Mouse (Mus musculus): ENCODE data around the gene Sergef.

Sergef gene

DNA sequence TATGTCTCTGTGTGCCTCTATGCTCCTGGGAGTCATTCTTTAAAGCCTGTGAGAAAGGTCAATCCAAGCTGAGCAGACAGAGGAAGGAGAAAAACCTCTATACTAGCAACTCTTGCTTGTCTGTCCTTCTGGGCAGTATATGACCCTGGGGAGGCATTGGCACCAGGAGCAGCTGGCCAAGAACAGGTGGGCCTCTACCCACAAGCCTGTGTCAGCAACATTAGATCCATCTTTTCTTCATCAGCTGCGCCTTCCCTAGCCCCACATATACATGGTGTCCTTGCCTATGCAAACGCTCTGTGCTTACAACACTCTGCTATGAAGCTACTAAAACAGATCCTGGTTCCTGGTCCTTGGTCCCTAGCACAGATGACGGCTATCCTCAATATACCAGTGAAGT lies 97.5 kb downstream of the Sergef start:
- no peak for DNase-seq (ENCODE audit: low spot score in 2 of 2)

DNA sequence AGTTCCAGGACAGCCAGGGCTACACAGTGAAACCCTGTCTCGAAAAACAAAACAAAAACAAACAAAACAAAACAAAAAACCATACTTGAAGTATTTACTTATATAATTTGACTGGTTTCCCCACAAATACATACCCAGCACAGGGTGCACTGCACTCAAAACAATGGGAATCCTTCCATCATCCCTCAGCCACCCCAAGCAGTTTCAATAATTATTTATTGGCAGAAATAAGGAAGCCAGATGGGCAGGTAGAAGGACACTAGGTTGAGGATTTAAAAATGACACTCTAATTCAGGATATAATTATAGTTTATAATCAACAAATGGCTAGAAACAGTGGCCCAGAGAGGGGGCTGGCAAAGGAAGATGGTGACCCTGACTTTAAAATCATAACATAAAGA lies 99.0 kb downstream of the Sergef start:
- DNase-seq (ENCODE audit: low spot score in 2 of 2) = no peak

- DNase-seq (ENCODE audit: low spot score in 2 of 2) = no peak
Observed at GRCm38 (mm10) chr7:46536456-46537097, 103.0 kb downstream of the Sergef start.

- DNase-seq (ENCODE audit: low spot score in 2 of 2) = peak; percentile 51 to 80
Observed at GRCm38 (mm10) chr7:46535429-46535799, 104.2 kb downstream of the Sergef start.

GRCm38 (mm10) chr7:46534767-46535428 lies 104.7 kb downstream of the Sergef start:
- no peak for DNase-seq (ENCODE audit: low spot score in 2 of 2)

GRCm38 (mm10) chr7:46533518-46533917 lies 106.1 kb downstream of the Sergef start:
- no peak for DNase-seq (ENCODE audit: low spot score in 2 of 2)

GRCm38 (mm10) chr7:46531345-46531744 lies 108.3 kb downstream of the Sergef start:
- no peak for DNase-seq (ENCODE audit: low spot score in 2 of 2)

- DNase-seq (ENCODE audit: low spot score in 2 of 2) = no peak
Observed at GRCm38 (mm10) chr7:46529930-46530329, 109.7 kb downstream of the Sergef start.

- no peak for DNase-seq (ENCODE audit: low spot score in 2 of 2)
Observed at GRCm38 (mm10) chr7:46529259-46529658, 110.3 kb downstream of the Sergef start.

DNA sequence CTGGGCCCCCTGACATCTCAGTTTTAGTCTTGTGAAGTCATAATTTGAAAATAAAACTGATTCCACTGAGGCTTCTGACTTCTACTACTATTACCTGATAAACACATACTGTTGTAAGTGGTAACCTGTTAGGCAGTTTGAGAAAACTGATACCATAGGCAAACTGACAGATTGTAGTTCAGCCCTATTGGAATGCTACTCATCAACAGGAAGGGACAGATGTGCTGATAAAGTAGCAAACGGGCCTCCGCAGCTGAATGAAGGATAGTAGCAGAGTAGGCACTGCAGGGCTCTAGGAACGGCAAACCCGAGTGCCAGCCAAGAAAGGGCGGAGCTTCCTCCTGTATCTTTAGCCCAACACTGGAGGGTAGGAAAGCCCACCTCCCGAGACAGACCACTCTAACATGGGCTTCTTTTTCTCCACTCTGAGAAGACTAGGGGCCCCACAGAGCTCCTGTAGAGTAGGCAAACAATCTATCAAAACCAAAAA lies 112.9 kb downstream of the Sergef start:
- no peak for DNase-seq (ENCODE audit: low spot score in 2 of 2)

- no peak for DNase-seq (ENCODE audit: low spot score in 2 of 2)
Observed at GRCm38 (mm10) chr7:46523215-46523614, 116.4 kb downstream of the Sergef start.

DNA sequence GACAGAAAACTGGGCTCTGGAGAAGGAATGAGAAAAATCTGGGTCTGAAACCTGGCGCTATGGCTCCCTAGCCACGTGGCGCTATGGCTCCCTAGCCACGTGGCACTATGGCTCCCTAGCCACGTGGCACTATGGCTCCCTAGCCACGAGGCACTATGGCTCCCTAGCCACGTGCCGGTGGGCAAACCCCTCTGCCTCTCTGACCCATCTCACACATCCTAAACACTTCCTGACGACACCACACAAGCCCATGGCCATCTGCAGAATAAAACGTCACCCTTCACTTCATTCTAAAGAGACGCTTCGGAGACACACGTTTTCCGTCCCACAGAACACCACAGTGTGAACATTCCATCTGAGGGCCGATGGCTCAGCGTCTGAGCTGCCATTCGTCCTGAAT lies 117.8 kb downstream of the Sergef start:
- DNase-seq (ENCODE audit: low spot score in 2 of 2) = no peak

DNA sequence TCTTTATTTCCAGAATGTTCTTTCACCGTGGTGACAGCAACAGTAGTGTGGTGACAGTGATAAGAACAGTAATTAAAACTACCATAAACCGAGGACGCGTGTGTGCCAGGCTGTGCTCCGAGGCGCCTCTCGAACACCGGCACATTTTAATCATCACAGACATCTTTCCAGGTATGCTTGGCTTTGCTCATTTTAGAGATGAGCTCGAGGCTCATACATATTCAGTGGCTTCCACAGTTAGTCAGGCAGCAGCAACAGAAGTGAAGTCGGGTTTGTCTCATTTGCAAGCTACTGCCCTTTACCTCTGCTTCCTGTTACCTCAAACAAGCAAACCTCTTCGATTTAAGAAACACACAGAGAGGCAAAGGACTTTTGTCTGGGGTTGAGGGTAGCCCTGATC lies 120.5 kb downstream of the Sergef start:
- no peak for DNase-seq (ENCODE audit: low spot score in 2 of 2)

- no peak for DNase-seq (ENCODE audit: low spot score in 2 of 2)
Observed at GRCm38 (mm10) chr7:46517158-46517557, 122.4 kb downstream of the Sergef start.

DNA sequence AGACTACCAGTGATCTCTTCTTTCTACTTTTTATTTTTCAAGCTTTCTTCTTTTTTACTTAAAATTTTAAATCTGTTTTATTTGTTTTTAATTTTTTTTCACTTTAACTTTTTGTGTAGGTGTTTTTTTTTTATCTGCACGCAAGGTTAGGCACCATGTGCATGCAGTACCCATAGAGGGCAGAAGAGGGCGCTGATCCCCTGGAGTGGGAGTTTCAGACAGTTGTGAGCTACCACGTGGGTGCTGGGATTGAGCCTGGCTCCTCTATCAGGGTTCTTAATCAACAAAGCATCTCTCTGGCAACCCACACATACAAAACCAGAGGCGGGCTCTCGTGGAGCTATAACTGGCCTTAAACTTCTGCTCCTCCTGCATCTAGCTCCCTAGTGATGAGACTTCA lies 123.6 kb downstream of the Sergef start:
- no peak for DNase-seq (ENCODE audit: low spot score in 2 of 2)

DNA sequence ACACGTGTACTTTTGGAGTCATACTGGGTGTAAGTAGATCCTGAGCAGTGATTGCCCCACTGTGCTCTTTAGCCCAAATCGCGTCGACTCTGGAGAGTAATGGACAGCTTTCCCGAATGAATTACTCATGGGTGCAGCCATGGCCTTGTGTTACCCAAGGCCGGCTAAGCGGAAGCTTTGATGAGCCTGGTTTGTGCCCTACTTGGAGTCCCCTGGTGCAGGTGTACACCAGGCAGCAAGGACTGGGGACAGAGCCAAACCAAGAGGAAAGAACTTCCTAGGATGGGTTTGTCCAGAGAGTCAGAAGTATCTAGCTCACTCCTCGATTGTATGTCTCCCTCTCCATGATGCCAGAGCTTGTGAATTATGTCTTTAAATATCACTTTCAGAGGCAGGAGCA lies 124.6 kb downstream of the Sergef start:
- DNase-seq (ENCODE audit: low spot score in 2 of 2) = no peak

- DNase-seq (ENCODE audit: low spot score in 2 of 2) = no peak
Observed at GRCm38 (mm10) chr7:46513562-46513961, 126.0 kb downstream of the Sergef start.

DNA sequence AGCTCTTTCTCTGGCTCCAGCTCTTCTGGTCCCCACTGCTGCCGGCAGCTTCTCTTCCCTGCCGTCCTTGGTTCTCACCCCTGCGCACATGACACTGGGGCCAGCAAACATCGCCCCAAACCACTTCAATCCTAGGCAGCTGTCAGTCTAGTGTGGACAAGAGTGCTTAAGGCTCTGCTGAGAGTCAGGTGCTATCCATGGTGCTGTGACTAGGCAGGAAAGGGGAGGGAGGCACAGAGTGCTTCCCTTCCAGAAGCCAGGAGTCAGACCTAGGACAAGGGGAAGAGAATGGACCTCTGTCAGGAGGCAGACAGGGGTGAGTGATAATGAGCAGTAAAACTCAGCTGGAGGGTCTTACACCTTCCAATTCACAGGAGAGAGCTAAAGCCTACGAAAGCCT lies 126.8 kb downstream of the Sergef start:
- DNase-seq (ENCODE audit: low spot score in 2 of 2) = no peak

DNA sequence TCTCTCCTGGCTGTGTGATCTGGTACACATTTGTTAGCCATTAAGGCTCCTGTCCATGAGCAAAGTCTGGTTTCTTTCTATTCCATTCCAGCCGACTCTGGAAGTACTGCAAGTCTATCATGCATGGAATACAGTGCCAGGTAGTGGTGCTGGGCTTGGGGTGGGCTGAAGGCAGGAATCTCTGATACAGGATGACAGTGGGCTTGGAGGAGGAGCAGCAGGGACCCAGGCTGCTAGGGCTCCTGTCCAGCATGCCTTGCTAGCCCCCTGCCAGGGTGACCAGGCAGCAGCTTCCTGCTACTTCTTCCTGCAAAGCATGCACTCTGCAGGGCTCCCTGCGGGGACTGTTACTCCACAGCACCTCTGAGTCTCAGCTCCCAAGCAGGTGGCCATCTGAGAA lies 128.8 kb downstream of the Sergef start:
- no peak for DNase-seq (ENCODE audit: low spot score in 2 of 2)

DNA sequence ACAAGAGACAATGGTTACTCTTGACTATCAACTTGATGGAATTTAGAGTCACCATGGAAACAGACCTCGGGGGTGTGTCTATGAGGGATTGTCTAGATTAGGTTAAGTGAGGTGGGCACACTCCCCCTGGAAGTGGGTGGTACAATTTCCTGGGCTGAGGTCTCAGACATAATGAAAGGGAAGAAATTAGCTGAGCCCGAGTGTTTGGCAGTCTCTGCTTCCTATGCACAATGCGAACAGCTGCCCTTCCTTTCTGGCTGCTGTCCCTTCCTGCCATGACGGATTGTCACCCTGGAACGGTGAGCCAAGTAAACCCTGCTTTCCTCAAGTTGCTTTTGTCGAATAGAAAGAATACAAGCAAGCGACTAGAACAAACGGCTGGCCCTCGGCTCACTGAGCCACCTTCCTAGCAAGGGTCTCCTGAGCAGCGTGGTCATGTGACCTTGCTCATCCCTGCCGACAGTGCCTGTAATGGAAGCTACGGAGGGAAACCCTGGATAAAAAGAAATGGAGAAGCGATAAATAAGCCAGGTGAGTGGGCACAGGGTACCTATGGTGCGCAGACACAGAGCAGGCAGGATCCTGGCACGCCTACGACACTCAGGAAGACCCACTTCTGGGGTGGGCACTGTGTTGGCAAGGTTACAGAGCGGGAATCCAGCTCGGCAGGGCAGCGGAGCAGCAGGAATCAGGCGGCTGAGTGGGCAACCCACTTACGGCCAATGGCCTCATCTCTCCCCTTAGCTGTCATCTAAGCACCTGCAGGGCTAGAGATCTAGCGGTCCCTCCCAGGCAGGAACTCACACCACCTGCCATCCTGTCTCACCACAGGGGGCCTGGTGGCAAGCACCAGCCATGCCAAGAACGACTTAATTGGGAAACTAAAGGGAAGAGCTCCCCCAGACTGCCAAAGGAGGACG lies 130.0 kb downstream of the Sergef start:
- no peak for DNase-seq (ENCODE audit: low spot score in 2 of 2)

GRCm38 (mm10) chr7:46508590-46509318 lies 130.9 kb downstream of the Sergef start:
- DNase-seq (ENCODE audit: low spot score in 2 of 2) = no peak

- no peak for DNase-seq (ENCODE audit: low spot score in 2 of 2)
Observed at GRCm38 (mm10) chr7:46504157-46504556, 135.4 kb downstream of the Sergef start.
